Mouse (Mus musculus) right cerebral cortex, adult 18-20 months (tissue): ENCODE measurements at regions not wholly inside any gene's neighbourhood (a gene's known extent, or its start where the extent isn't known, plus 50 kb on each side); places are given as distances from the start of the nearest gene placed in this dataset.

ENCODE experiments used
- DNase-seq: peaks from one replicate; pipeline ENCODE4 v3.0.0; 2022; ENCODE audit warnings: mixed read lengths

GRCm38 (mm10) chr13:35388380-35388779, 271.3 kb upstream of the Cdyl start:
- no peak for DNase-seq

GRCm38 (mm10) chr13:35389781-35390525, 269.7 kb upstream of the Cdyl start:
- DNase-seq = no peak

DNA sequence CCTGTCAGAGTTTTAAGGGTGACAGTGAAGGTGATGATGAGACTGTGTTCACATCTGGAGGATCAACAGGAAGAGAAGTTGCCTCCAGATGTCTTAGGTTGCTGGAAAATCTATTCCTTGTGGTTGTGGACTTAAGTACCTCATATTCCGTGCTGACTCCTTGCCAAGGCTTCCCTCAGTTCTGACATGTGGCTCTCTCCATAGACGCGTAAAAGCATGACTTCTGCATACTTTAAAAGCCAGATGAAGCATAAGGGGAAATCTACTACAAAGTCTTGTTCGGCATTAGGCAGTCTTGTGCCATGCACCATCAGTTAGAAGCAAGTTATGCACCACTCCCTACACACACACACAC, 269.1 kb upstream of the Cdyl start:
- DNase-seq = no peak

DNA sequence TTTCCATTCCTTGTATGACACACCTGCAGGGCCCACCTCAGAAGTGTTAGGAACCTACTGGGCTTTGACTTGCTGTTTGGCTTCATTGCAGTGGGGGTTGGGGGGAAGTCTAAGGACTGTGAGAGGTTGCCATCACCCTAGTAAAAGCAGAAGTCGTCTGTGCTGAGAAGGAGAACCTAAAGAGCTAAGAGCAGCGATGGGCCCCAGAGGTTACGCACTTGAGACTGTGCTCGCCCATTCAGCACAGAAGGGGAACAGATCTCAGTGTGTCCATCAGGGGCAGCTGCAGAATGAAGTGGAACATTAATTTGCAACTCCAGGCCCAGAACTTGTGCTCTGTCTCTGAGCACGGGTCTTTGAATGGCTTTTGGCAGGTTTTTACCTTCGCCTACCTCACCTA, 267.5 kb upstream of the Cdyl start:
- no peak for DNase-seq

GRCm38 (mm10) chr13:35395192-35395591, 264.4 kb upstream of the Cdyl start:
- no peak for DNase-seq

- DNase-seq = no peak
Observed at GRCm38 (mm10) chr13:35395630-35396029, 264.0 kb upstream of the Cdyl start.

GRCm38 (mm10) chr13:35397166-35397565, 262.5 kb upstream of the Cdyl start:
- DNase-seq = no peak

GRCm38 (mm10) chr13:35398192-35398591, 261.4 kb upstream of the Cdyl start:
- peak; percentile 37 for DNase-seq

- DNase-seq = no peak
Observed at GRCm38 (mm10) chr13:35402856-35403255, 256.8 kb upstream of the Cdyl start.

GRCm38 (mm10) chr13:35404428-35404827, 255.2 kb upstream of the Cdyl start:
- no peak for DNase-seq

DNA sequence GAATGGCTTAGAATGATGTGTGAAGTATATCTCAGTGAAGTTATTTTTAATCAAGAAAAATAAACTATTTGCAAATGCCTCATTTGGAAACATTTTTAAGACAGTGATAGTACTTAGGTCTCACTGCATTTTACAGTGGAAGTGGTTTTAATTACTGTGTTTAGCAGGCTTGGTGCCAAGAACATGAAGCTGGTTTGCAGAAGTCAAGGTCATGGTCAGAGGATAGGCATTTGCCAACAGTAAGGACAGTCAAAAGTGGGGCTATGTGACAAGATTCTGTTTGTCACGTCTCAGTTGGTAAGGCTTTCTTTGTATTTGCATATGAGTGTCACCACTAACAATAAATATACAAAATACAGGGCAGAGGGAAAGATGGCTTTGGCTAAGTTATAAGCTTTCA, 254.2 kb upstream of the Cdyl start:
- DNase-seq = no peak

- DNase-seq = no peak
Observed at GRCm38 (mm10) chr13:35417500-35417899, 242.1 kb upstream of the Cdyl start.

DNA sequence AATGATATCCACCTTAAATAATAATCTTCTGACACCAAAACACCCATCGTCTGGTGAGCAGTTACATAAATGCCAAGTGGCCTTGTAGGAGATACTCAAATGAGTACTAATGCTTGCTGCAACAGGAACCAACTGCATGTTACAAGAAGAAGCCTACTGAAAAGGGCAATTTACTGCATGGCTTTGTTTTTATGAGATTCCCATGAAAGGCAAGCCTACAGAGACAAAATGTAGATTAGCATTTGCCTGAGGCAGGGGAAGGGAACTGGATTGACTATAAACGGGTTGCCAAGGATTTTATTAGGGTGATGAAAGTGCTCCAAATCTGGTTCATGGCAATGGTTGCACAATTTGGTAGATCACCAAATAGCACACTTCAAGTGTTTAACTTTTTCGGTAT, 239.6 kb upstream of the Cdyl start:
- no peak for DNase-seq

DNA sequence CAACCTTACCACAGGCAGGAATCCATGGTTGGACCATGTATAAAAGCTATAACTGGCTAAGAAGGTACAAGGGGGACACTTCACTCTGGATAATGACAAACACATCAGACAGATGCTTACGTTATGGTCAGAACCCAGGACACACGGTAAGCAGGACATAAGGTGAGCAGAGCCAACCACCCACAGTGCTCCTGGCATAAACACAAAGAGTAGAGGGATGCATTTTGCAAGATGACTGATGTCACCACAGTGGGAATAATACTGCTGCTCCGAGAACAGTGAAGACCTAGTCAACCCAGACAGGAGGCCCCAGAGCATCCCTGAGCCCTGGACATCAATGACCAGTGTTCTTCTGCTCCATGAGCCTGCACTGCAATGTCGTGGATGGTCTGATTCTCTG, 233.6 kb upstream of the Cdyl start:
- no peak for DNase-seq

DNA sequence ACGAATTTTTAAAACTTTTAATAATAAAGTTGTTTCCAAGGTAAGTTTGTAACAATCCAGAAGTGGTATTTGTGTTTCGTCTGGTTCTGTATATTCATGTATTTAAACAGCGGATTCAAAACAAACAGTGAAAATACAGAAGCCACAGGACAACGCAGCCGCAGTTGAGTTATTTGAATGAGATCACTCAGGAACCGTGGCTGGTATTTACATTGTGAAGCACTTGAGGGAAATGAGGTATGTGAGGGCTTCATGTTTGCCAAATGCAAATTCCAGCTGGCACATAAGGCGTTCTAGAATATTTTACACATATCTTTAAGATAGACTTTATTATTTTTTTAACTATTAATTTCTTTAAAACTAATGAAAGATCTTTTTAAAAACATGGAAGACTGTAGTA, 224.5 kb upstream of the Cdyl start:
- DNase-seq = no peak

- DNase-seq = no peak
Observed at GRCm38 (mm10) chr13:35447661-35448060, 212.0 kb upstream of the Cdyl start.

DNA sequence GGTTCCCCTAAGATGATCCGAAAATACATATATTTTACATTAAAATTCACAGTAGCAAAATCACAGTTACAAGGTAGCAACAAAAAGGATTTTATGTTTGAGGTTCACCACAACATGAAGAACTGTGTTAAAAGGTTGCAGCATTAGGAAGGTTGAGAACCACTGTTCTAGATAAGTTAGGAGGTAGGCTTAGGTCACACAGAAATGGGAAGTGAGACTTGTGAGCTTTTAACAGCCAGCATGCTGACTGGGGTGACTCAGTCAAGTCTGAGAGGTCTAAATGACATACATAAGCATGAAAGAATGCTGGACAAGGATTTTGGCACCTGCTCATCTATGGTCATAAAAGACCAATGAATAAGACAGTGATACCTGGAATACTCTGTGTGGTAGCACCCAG, 207.2 kb upstream of the Cdyl start:
- DNase-seq = no peak

DNA sequence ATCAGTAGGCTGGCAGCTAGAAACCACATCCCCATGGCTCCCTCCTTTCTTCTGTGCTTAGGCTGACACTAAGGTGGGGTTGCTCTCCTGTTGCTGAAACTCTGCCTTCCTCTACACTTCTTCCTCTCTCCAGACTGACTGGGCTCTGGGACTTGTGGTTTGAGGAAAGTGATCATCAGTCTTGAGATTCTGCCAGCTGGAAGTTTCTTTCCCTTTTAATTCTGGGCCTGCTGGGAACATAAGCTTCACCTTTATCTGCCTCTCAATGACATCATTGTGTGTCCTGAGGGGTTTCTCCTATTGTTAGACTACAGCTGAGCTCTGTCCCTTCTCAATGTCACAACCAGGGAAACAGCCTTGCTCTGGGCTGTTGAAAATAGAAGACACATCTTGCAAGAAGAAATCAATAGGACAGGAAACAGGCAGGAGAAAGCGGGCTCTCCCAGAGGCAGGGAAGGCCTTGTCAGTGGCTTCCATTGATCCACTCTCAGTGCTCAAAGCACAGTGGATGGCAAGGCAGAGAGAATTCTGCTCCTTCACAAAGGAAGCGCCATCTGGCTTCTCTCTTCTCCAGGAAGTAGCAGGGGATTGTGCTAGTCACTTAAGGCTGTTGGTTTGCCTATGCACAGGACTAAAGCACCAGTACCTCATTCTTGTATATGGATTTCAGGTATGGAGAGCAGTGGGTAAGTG, 206.3 kb upstream of the Cdyl start:
- DNase-seq = no peak

GRCm38 (mm10) chr13:35460051-35460450, 199.6 kb upstream of the Cdyl start:
- no peak for DNase-seq

DNA sequence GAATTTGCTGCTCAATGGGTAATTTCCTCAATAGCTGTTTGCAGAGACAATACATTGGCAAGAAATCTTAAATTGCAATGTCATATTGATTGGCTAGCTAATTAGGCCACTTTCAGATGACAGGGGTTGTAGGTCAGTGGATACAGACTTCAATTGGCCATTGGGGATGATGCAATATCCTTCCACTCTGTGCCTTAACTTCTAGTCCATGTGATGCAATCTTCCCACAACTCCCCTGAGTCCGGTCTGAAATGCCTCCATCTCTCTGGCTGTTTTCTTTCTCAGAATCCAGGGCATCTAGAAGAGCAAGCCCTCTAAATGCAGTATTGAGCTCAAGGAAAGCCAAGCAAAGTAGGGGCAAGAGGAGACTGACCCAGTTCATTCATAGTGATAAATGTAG, 196.4 kb upstream of the Cdyl start:
- no peak for DNase-seq

DNA sequence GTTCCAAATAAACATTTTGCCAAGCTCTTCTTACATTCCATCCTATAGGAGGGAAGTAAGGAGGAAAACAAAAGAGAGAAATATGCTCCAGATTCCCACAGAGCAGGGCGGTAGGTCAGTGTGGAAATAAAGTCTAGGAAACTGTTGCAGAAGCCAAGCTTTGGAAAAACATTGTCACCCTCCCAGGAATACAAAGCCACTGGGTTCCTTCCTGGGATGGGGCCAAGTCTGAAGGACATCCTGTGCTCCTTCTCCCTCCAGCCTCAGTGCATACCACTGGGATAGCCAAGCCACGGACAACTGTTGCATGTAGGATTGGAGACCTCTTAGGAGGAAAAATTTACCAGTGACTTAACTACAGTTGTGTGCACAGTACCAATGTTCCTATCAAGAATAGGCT, 195.8 kb upstream of the Cdyl start:
- DNase-seq = no peak

- DNase-seq = peak; percentile 44
Observed at GRCm38 (mm10) chr13:35469361-35470198, 190.1 kb upstream of the Cdyl start.

DNA sequence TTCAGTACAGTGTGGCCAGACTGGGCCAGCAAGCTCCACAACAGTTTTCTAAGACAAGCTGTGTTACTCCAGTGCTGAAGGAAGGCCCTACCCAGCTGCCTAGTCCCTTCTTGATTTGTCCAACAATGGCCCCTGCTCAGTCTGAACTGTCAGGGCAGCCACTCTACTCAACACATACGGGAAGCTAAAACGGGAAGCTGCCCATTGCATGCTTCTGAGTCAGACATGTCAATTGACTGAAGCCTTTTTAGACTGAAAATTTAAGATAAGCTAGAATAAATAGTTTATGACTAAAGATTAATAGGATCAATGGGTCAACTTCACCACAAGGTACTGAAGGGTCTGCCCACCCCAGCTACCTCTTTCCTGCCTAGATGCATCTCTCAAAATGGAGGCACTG, 181.4 kb upstream of the Cdyl start:
- no peak for DNase-seq

DNA sequence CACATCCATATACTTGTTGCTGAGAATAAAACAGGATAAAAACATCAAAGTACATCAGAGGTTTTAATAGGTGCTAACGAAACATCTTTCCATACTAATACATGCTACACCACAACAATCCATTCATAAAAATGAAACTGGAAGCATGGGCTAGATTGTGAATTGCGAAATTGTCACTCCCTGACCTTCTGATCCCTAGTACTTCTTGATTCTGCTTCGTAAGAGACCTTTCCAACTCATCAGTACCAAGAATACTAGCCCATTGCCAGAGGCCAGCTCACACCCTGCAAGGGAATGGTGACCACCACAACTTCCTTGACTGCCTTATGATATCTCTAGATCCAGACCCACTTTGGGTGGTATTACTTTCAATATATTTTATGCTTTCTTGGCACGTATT, 177.3 kb upstream of the Cdyl start:
- DNase-seq = no peak
